Mouse (Mus musculus) c-Kit-negative CD71-positive TER-119-positive erythroid progenitor cells, embryonic 14.5 days (primary cell): ENCODE data around the gene Stx3.

Experiments
- DNase-seq: peaks from one replicate; pipeline ENCODE4 v3.0.0-alpha.2; 2013; ENCODE audit warnings: low read depth, low spot score

Stx3 gene

GRCm38 (mm10) chr19:11727304-11727703 lies 91.9 kb downstream of the Stx3 start:
- no peak for DNase-seq

GRCm38 (mm10) chr19:11725915-11726314 lies 93.3 kb downstream of the Stx3 start:
- DNase-seq = no peak
